Mouse (Mus musculus) liver, embryonic 14.5 days (tissue): ENCODE data around the gene Tubgcp4.

Experiments
- CTCF ChIP-seq: IDR thresholded peaks from 2 replicates; pipeline ENCODE4 v1.5.1; 2016; ENCODE audit warnings: antibody characterized with exemption, low read depth, control low read depth
- EP300 ChIP-seq: IDR thresholded peaks from 2 replicates; pipeline ENCODE4 v1.6.1; 2016; ENCODE audit warnings: antibody characterized with exemption, low read depth

- no peak for TF ChIP-seq EP300
- peak; percentile 57 for TF ChIP-seq CTCF
These were observed 17.4 kb upstream of the Tubgcp4 start for GRCm38 (mm10) chr2:121153100-121153499.
